Mouse (Mus musculus): Measurements from ENCODE around the gene Hinfp.

Hinfp gene

GRCm38 (mm10) chr9:44259014-44259413, 46.5 kb downstream of the Hinfp start:
- no peak for DNase-seq (ENCODE audit: low read depth, low spot score)

GRCm38 (mm10) chr9:44256213-44256612, 49.3 kb downstream of the Hinfp start:
- DNase-seq (ENCODE audit: low read depth, low spot score): no peak

- DNase-seq (ENCODE audit: low read depth, low spot score): no peak
Observed at GRCm38 (mm10) chr9:44255136-44255521, 50.3 kb downstream of the Hinfp start.

GRCm38 (mm10) chr9:44254508-44255135, 50.8 kb downstream of the Hinfp start:
- DNase-seq (ENCODE audit: low read depth, low spot score): no peak

GRCm38 (mm10) chr9:44253441-44253840, 52.0 kb downstream of the Hinfp start:
- DNase-seq (ENCODE audit: low read depth, low spot score): no peak

GRCm38 (mm10) chr9:44251314-44251713, 54.2 kb downstream of the Hinfp start, which contains the start of gene Pdzd3:
TSS of gene Pdzd3 (minus strand) at chr9:44251471.
- no peak for DNase-seq (ENCODE audit: low read depth, low spot score)

DNA sequence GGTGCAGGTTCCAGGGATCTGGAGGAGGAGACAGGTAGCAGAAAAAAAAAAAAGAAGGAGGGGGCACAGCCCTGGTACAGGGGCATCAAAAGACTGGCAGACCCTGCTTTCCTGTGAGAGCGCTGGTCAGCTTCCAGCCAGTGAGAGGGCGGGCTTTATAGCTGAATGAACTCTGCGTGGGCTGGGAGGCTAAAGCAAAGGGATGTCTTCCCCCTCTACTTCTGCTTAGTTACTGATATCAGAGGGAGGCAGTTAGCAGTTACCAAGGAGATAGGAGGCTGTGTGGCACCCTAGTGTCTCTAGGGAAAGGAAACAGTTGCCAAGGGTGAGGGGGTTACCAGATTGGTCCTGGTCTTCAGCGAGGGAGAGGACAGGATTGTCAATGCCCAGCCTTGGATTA, 55.0 kb downstream of the Hinfp start:
- DNase-seq (ENCODE audit: low read depth, low spot score): no peak

GRCm38 (mm10) chr9:44249181-44250146, 56.0 kb downstream of the Hinfp start:
- DNase-seq (ENCODE audit: low read depth, low spot score): peak; percentile 49

DNA sequence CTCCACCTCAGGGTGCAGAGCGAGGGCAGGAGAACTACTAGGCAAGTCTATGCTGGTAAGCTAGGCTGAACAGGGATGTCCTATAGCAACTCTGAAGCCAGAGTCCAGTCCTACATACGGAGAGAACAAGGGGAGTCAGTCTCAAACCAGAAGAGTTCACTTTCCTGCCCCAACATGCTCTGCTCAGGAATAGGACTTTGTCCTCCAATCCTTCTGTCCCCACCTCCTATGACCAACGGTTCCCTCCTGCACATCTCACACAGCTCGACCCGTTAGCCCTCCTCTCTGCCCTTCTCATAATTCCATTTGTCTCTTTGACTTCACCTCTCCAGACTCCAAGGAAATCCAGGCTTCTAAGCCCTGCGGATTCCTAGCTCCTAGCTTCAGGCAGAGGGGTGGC, 57.6 kb downstream of the Hinfp start:
- DNase-seq (ENCODE audit: low read depth, low spot score): no peak

- no peak for DNase-seq (ENCODE audit: low read depth, low spot score)
Observed at GRCm38 (mm10) chr9:44243621-44244020, 61.9 kb downstream of the Hinfp start.

Measured in 3T3-L1 (cell line).